8 mouse cellular contexts compared by ENCODE assay signal in genomic region chr5:134455186-134455895, GRCm38 (mm10). TPM values are rescaled to one million over a fixed set of nuclear protein-coding genes. Genes with fewer than 3 reads are reported as not detected.
DNase-seq lines count a peak whose midpoint lies in the region; ATAC-seq lines count a peak whose summit lies in the region.

No protein-coding gene starts in this region.

- peaks cover 32% of the 10 kb centered on the region for H3K36me3 ChIP-seq in embryonic facial prominence, embryonic 13.5 days
- H3K36me3 ChIP-seq in hindbrain, embryonic 13.5 days = peaks cover 10% of the 10 kb centered on the region
- peaks cover 13% of the 10 kb centered on the region for H3K36me3 ChIP-seq in liver, embryonic 12.5 days

- H3K4me3 ChIP-seq in embryonic facial prominence, embryonic 13.5 days = peak overlapping the region; percentile 67
- peak overlapping the region; percentile 76 for H3K4me3 ChIP-seq in hindbrain, embryonic 13.5 days
- H3K4me3 ChIP-seq in liver, embryonic 12.5 days = peak overlapping the region; percentile 76

- no peaks in the 10 kb centered on the region; the same call in 1 of the 2 replicates for H3K9me3 ChIP-seq in embryonic facial prominence, embryonic 13.5 days
- H3K9me3 ChIP-seq in hindbrain, embryonic 13.5 days = no peaks in the 10 kb centered on the region
- 0 out of 2 replicates have a peak, but pooled peaks cover 2% of the 10 kb centered on the region for H3K9me3 ChIP-seq in liver, embryonic 12.5 days (replicated peaks)

- H3K27me3 ChIP-seq in embryonic facial prominence, embryonic 13.5 days = no peaks in the 10 kb centered on the region
- H3K27me3 ChIP-seq in hindbrain, embryonic 13.5 days = no peaks in the 10 kb centered on the region
- no peaks in the 10 kb centered on the region for H3K27me3 ChIP-seq in liver, embryonic 12.5 days (replicated peaks)

- DNase-seq in CD4-positive, CD25-positive, alpha-beta regulatory T cell, adult 2 months (ENCODE audit: low read depth, low spot score) = peak; percentile 50
- peak; percentile 47 for DNase-seq in NIH3T3 (ENCODE audit: low read depth)
- peak; percentile 56 for DNase-seq in naive thymus-derived CD4-positive, alpha-beta T cell, adult 2 months (ENCODE audit: low read depth)
- DNase-seq in right cerebral cortex, adult 2 months (ENCODE audit: low spot score in 2 of 2) = no peak
- no peak for DNase-seq in layer of hippocampus, postnatal 14 days (ENCODE audit: low spot score in 2 of 2)

- H3K4me1 ChIP-seq in embryonic facial prominence, embryonic 13.5 days = peaks cover 26% of the 10 kb centered on the region
- H3K4me1 ChIP-seq in hindbrain, embryonic 13.5 days (replicated peaks) = peaks cover 26% of the 10 kb centered on the region
- H3K4me1 ChIP-seq in liver, embryonic 12.5 days = peaks cover 41% of the 10 kb centered on the region

- no peak for ATAC-seq in embryonic facial prominence, embryonic 13.5 days (ENCODE audit: insufficient number of reproducible peaks, insufficient read depth, low FRiP score, low TSS enrichment, low read depth)
- peak; percentile 21; the same call in 1 of the 2 replicates for ATAC-seq in hindbrain, embryonic 13.5 days (ENCODE audit: low FRiP score)
- ATAC-seq in liver, embryonic 12.5 days = 0 out of 2 replicates have a peak, but pooled peaks have one; percentile 9

- 2% methylated on average over 21 of the region's 21 CpGs for WGBS in embryonic facial prominence, embryonic 13.5 days
- WGBS in hindbrain, embryonic 13.5 days = 1% methylated on average over 21 of the region's 21 CpGs
- whole genome bisulfite sequencing in liver, embryonic 12.5 days (ENCODE audit: insufficient replicate concordance) = 3% methylated on average over 21 of the region's 21 CpGs

- peak overlapping the region; percentile 91 for H3K4me2 ChIP-seq in embryonic facial prominence, embryonic 13.5 days
- H3K4me2 ChIP-seq in hindbrain, embryonic 13.5 days = peak overlapping the region; percentile 96
- H3K4me2 ChIP-seq in liver, embryonic 12.5 days = peak overlapping the region; percentile 85

- H3K9ac ChIP-seq in embryonic facial prominence, embryonic 13.5 days = peak overlapping the region; percentile 89
- peak overlapping the region; percentile 89 for H3K9ac ChIP-seq in hindbrain, embryonic 13.5 days
- H3K9ac ChIP-seq in liver, embryonic 12.5 days = peak overlapping the region; percentile 80

- peak overlapping the region; percentile 93 for H3K27ac ChIP-seq in embryonic facial prominence, embryonic 13.5 days
- H3K27ac ChIP-seq in hindbrain, embryonic 13.5 days = peak overlapping the region; percentile 94
- peak overlapping the region; percentile 74; the same call in 1 of the 2 replicates for H3K27ac ChIP-seq in liver, embryonic 12.5 days

RNA-seq across cellular contexts. Expression of gene Gtf2ird1, which starts 1.2 kb away (rescaled TPM):
- 130 TPM in 2 replicates for polyA plus RNA-seq in embryonic facial prominence, embryonic 13.5 days (2015; fragmentation: Nextera tagmentation; extraction: Ambion mirVana)
- 74.5 and 76.0 TPM in 2 replicates for polyA plus RNA-seq in hindbrain, embryonic 13.5 days (2015; fragmentation: Nextera tagmentation; extraction: Ambion mirVana)
- 23.5 and 26.4 TPM in 2 replicates for polyA plus RNA-seq in liver, embryonic 12.5 days (2016; fragmentation: Nextera tagmentation; extraction: Ambion mirVana)
- 10 to 100 TPM; 28.0 to 35.0 TPM for total RNA-seq in layer of hippocampus, postnatal 14 days (2021)

Comparison
In these comparisons a context has a peak if more than half of its experiments do, and no peak if none do; other contexts are left out.
1. DNase-seq: peak in CD4-positive, CD25-positive, alpha-beta regulatory T cell, adult 2 months (single experiment), NIH3T3 (single experiment) and naive thymus-derived CD4-positive, alpha-beta T cell, adult 2 months (single experiment); none in right cerebral cortex, adult 2 months (0 of 2) and layer of hippocampus, postnatal 14 days (0 of 2).
2. Peak in every context shown above with its lines, with median percentiles within 50 percentile points of each other: H3K27ac ChIP-seq, H3K4me2 ChIP-seq, H3K4me3 ChIP-seq and H3K9ac ChIP-seq.